Mouse (Mus musculus): ENCODE results near the gene Cwc25.

Gene Cwc25

DNA sequence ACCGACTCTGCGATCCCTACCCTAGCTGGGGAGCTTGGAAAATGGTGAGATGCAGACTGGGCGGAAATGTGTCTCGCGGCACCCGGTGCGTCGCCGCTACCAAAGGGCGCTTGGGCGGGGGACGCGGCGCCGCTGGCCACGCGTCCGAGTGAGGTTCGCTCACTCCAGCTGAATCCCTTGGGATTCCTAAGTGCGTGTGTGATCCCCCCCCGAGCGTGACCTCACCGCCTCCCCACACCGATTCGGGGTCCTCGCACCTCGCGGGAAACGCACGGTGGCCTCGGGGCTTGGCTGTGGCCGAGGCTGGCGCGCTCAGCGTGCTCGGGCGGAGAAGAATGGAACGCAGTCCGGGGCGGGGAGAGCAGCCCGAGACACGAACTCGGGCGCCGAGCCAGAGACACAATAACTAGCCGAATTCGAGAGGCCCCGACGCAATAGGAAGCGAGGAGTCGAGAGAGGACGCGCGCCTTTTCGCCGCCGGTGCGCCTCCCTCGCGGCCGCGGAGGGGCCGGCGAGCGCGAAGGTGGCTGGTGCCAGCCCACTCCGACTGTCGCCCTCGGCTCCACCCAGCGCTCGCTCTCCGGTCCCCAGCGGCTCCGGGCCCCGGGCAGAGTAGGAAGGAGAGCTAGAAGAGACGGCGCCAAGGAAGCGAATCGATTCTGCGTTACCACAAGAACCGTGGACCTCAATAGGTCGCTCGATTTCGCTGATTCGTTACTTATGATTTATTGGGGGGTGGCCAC is 66.2 kb downstream of the Cwc25 start, which contains the start of gene Pcgf2:
Gene Pcgf2, minus strand, starts transcription at position 495 of the 743 bp plus-strand sequence.
- peak; percentile 84 for DNase-seq (ENCODE audit: low read depth, low spot score)

DNA sequence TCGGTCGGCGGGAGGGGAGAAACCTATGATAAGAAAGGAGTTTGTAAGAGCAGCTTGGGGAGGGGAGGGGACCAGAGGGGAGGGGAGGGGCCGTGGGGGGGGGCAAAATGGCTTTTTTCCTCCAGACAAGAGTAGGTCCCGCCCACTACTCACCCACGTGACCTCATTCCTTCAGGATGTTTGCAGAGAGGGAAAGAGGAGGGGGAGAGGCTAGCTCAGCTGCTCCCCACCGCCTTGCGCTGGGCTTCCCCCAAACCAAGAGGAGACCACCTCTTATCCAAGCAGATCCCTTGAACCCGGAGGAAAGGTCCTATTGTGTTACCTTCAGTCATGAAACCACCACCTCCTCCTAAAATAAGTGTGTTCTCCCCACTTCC is 66.7 kb downstream of the Cwc25 start:
- DNase-seq (ENCODE audit: low read depth, low spot score) = peak; percentile 97

DNA sequence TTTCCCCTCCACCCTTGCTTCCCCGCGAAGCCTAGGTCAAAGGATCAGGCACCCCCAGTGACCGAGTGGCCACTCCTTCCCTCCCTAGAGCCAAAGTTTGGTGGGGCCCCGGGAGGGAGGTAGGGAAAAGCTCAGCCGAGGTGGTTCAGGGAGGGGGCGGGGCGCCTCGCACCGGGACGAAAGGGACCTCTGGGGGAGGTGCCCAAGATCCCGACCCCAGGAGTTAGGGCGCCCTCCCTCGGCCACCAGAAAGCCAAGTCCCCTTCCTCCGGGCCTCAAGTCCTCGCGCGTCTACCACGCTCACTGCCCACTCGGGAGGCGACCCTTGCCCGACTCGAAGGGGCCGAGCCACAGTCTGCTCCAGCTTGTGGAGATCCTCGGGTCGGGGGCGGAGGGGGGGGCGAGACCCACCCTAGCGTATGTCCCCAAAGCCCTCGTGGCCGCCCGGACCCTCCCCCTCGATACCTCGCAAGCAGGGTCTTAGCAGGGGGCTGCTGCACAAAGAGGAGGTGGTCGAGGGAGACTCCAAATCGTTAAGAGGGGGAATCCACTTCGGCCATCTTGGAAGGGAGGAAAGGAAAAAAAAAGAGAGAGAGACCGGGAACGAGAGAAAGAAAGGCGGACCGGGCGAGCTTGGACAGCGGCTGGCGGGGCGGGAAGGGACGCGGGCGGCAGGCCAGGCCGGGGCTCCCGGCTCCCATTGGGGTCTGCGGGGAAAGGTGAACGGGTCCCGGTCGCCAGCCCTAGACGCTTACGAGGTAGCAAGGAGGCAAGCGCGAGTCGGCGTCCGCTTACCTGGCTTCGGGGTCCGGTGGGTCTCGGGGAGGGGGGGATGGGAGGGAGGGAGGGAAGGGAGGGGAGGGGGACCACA is 67.4 kb downstream of the Cwc25 start:
- DNase-seq (ENCODE audit: low read depth, low spot score) = peak; percentile 73

DNA sequence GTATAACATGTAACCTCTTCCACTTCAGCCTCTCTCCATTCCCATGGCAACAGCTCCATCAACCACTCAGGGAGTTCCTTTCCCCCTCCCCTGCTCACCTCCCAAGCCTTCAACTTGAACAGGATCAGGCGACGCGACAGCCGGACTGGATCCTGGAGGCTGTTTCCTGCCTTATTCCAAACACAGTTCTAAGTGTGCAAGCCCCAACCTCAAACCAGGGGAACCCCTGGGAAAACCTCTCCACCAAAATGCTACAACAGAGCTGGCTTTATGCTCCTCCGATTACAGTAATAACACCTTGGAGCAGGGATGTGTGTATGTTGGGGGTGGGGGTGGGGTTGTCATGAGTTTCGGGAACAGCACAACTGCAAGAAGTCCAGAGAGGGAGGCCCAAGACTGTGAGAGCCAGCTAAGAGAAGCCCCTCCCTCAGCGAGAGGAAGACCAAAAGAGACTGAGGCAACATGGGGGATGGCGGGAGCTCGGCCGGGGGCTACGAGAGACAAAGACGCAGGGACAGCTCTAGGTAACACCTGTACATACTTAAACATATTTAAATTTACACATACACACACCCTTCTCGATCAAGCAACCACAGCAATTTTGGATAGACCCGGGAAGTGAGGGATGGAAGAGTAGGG is 68.3 kb downstream of the Cwc25 start:
- no peak for DNase-seq (ENCODE audit: low read depth, low spot score)

DNA sequence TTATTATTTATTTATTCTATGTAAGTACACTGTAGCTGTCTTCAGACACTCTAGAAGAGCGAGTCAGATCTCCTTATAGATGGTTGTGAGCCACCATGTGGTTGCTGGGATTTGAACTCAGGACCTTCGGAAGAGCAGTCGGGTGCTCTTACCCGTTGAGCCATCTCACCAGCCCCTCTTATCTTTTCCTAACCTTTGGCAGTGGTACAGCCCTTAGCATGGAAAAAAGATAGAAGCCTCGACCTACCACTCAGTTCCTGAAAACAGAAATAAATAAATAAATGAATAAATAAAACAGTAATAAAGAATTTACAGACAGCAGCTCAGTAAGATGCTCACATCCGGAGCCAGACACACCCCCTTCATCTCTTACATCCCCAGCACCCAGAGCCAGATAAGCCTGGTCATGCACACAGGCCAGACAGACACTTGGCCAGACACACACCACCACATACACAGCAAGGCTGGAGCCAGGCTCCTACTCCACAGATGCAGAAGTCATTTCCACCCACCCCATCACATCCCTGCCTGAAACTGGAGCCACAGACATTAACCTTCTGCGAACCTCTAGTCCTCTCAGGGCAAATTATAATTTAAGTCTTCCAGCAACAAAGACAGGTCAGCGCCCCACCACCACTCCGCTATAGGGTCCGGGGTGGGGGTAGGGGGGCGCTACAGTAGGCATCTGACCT is 69.0 kb downstream of the Cwc25 start:
- no peak for DNase-seq (ENCODE audit: low read depth, low spot score)

DNA sequence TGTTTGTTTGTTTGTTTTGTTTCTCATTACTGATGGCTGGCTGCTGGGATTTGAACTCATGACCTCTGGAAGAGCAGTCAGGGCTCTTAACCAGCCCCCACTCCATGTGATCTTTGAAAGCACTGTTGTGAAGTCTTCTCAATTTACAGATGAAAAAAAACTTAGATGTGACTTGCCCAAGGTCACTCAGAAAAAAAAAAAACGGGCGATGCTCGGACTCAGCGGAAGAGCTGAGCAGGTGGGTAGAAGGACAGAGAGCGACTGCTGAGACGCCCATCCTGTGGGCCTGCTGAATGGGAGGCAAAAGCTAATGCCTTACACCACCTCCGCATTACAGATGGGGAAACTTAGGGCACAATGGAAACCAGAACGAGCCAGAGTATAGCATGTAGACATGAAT is 69.7 kb downstream of the Cwc25 start:
- DNase-seq (ENCODE audit: low read depth, low spot score) = no peak

DNA sequence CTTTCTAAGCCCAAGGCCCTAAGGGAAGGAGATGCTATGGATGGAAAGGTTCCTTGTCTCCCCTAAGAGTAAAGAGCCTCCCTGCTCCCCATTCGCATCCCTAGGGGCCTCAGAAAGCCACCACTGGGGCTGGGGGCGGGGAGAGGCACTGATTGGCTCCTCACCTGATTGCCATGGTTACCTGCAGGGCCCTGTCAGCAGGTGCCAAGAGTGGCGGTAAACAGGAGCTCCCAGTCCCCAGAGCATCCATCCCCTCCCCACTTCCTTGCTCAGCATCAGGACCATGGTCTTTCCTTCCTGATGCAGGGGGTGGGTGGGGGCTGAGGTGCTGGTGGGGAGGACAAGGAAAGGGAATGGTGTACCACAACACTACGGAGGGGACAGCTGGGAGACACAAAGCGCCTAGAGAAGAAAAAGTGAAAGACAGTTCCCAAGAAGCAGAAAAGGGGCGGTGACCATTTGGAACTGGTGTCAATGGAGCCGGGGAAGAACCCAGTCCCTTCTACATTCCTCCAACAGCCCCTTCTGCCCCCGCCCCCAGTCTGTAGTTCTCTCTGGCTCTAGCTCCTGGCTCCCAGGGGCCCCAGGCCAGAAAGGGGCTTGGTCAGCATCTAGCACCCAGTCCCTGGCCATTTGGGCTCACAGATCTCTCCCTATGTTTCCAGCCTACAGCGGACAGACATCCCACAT is 70.5 kb downstream of the Cwc25 start:
- peak; percentile 49 for DNase-seq (ENCODE audit: low read depth, low spot score)

Data from brain, adult 2 months (tissue).